Mouse (Mus musculus): ENCODE measurements around the gene Orai1. TPM values are rescaled to one million over a fixed set of nuclear protein-coding genes. Genes with fewer than 3 reads are reported as not detected.

Gene Orai1
- polyA plus RNA-seq, 1 experiment from 2014 or later = 13.5 TPM

DNA sequence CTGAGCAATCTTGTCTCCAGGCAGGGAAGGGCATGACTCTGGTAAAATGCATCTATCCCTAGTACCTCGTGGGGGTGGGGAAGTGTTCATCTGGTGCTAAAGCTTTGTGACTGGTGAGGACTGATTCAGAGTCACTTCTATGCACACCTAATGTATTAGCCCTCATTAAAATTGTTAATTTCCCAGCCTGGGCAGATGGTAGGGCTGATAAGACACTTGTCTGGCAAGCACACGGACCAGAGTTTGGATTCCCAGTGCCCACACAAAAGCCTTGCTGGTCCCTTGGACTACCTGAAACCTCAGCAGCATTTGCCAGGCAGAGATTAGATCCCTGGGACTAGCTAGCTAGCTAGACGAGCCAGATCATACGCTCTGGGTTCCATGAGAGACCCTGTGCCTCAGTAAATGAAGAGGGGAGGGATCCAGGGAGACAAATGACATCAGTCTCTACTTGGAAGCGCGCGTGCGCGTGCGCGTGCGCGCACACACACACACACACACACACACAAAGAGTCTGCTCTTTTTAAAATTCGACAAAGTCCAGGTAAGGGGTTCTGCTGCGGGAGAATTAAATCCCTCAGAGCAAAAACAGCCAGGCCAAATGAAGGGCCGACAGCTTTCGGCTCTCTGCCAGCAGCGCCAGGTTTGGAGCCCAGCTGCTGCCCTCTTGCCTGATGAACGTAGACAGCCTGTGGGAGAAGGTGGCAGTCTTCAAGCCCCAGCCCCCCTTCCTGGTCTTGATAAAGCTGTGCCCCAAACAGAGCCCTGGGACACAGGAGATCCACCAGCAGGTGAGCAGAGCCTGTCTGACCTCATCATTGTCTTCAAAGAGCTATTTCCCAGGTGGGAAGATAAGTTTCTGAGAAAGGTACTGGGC, 8.9 kb upstream of the Orai1 start:
- H3K4me3 ChIP-seq = no peak overlapping the region
- ATAC-seq (ENCODE audit: low FRiP score) = peak; percentile 29; the same call in 1 of the 2 replicates
- no peaks in the 10 kb centered on the region for H3K27me3 ChIP-seq
- H3K36me3 ChIP-seq = no peaks in the 10 kb centered on the region
- no peaks in the 10 kb centered on the region for H3K9me3 ChIP-seq (replicated peaks)
- H3K4me1 ChIP-seq = peaks cover 5% of the 10 kb centered on the region; the same call in 1 of the 2 replicates
- H3K4me2 ChIP-seq (replicated peaks) = peak overlapping the region; percentile 11; the same call in 1 of the 2 replicates
- H3K27ac ChIP-seq = peak overlapping the region; percentile 62
- WGBS = 58% methylated on average over 19 of the region's 19 CpGs
- no peak overlapping the region for H3K9ac ChIP-seq

- no peak for ATAC-seq (ENCODE audit: low FRiP score)
- H3K9me3 ChIP-seq (replicated peaks) = no peaks in the 10 kb centered on the region
- H3K4me1 ChIP-seq = peaks cover 5% of the 10 kb centered on the region; the same call in 1 of the 2 replicates
- H3K4me2 ChIP-seq (replicated peaks) = no peak overlapping the region
- H3K27ac ChIP-seq = no peak overlapping the region
- no peaks in the 10 kb centered on the region for H3K36me3 ChIP-seq
- WGBS = 86% methylated on average over 7 of the region's 7 CpGs
- H3K4me3 ChIP-seq = no peak overlapping the region
- H3K9ac ChIP-seq = no peak overlapping the region
- no peaks in the 10 kb centered on the region for H3K27me3 ChIP-seq
These were observed 5.9 kb upstream of the Orai1 start for GRCm38 (mm10) chr5:123008877-123009493.

DNA sequence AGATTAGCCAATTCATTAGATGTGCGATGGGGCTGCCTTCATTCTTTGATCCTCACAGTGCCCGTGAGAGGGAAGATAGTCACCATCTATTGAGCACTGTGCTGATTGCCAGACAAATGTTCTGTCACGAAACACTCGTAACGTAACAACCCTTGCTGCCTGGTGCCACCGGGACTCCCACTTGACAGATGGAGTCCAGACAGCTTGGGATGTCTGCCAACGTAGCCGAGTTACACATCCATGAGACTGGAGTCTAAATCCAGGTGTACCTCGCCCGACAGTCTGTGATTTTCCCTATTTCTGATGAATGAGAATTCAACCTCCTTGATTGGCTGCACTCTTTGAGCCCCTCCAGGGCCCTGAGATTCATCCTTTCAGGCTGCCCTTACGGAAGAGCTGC, 5.0 kb upstream of the Orai1 start:
- no peaks in the 10 kb centered on the region for H3K9me3 ChIP-seq (replicated peaks)
- WGBS = 80% methylated on average over 11 of the region's 11 CpGs
- no peak overlapping the region for H3K27ac ChIP-seq
- no peak overlapping the region for H3K4me3 ChIP-seq
- H3K4me2 ChIP-seq (replicated peaks) = no peak overlapping the region
- peaks cover 9% of the 10 kb centered on the region; the same call in 1 of the 2 replicates for H3K4me1 ChIP-seq
- no peaks in the 10 kb centered on the region for H3K36me3 ChIP-seq
- H3K27me3 ChIP-seq = no peaks in the 10 kb centered on the region
- no peak overlapping the region for H3K9ac ChIP-seq
- no peak for ATAC-seq (ENCODE audit: low FRiP score)

GRCm38 (mm10) chr5:123010806-123011205, 4.1 kb upstream of the Orai1 start:
- H3K36me3 ChIP-seq = no peaks in the 10 kb centered on the region
- no peaks in the 10 kb centered on the region for H3K9me3 ChIP-seq (replicated peaks)
- no peak for ATAC-seq (ENCODE audit: low FRiP score)
- no peak overlapping the region for H3K27ac ChIP-seq
- no peaks in the 10 kb centered on the region for H3K27me3 ChIP-seq
- H3K4me1 ChIP-seq = peaks cover 13% of the 10 kb centered on the region
- WGBS = 93% methylated on average over 6 of the region's 6 CpGs
- no peak overlapping the region for H3K4me3 ChIP-seq
- H3K4me2 ChIP-seq (replicated peaks) = no peak overlapping the region
- no peak overlapping the region for H3K9ac ChIP-seq

- no peak overlapping the region for H3K9ac ChIP-seq
- H3K27ac ChIP-seq = no peak overlapping the region
- WGBS = 90% methylated on average over 9 of the region's 9 CpGs
- H3K4me3 ChIP-seq = no peak overlapping the region
- H3K9me3 ChIP-seq (replicated peaks) = no peaks in the 10 kb centered on the region
- H3K36me3 ChIP-seq = no peaks in the 10 kb centered on the region
- H3K4me2 ChIP-seq (replicated peaks) = no peak overlapping the region
- no peak for ATAC-seq (ENCODE audit: low FRiP score)
- peaks cover 15% of the 10 kb centered on the region for H3K4me1 ChIP-seq
- H3K27me3 ChIP-seq = no peaks in the 10 kb centered on the region
These were observed 3.2 kb upstream of the Orai1 start for GRCm38 (mm10) chr5:123011705-123012104.

DNA sequence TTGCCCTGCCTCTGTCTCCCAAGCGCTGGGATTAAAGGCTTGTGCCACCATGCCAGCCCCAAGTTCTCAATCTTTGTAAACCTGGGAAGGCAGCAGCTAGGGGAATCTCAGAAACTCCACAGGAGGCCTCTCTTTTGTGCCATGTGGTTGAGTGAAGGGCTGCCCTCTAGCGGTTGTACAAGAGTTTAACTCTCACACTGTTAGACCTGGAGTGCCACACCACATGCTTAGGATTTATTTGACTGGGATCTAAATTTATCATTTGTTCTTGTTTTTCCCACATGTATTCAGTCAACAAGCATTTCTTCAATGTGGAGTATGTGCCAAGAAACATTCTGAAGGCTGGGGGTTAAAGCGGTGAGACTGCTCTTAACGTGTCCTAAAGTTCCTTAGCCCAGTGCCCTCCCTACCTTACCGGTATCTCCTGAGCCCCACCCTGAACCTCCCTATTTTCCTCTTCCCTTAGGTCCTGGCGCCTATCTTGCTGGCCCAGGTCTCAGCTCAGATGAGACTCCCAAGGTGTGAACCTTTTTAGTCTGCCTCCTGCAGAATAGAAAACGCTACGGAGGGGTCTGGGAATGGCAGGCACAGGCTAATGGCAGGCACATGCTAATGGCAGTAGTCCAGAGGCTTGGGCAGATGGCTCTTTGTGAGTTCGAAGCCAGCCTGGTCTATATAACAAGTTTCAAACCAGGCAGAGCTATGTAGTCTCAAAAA, 1.1 kb upstream of the Orai1 start:
- H3K4me3 ChIP-seq = no peak overlapping the region
- no peak overlapping the region for H3K27ac ChIP-seq
- 61% methylated on average over 9 of the region's 9 CpGs for WGBS
- H3K9me3 ChIP-seq (replicated peaks) = no peaks in the 10 kb centered on the region
- H3K36me3 ChIP-seq = no peaks in the 10 kb centered on the region
- peaks cover 21% of the 10 kb centered on the region for H3K4me1 ChIP-seq
- H3K9ac ChIP-seq = no peak overlapping the region
- ATAC-seq (ENCODE audit: low FRiP score) = no peak
- H3K27me3 ChIP-seq = no peaks in the 10 kb centered on the region
- no peak overlapping the region for H3K4me2 ChIP-seq (replicated peaks)

DNA sequence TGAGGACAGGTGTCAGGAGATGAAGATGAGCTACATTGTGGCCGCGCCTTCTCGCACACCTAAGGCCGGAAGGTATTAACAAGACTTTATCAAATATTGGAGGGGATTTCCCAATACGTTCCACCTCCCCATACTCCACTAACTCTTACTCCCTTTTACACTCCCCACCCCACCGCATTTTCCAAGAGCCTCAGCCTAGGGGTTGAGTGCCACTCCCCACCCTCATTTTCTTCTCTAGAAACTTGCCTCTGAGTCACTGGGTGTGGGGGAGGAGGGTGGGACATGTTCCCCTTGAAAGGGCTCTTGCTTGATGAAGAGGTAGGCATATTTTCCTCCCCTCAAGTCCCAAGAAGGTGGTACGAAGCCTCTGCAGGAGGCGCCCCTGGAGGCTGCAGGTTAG, 1.0 kb downstream of the Orai1 start:
- no peaks in the 10 kb centered on the region for H3K9me3 ChIP-seq (replicated peaks)
- peak overlapping the region; percentile 76 for H3K4me3 ChIP-seq
- whole genome bisulfite sequencing = 25% methylated on average over 8 of the region's 8 CpGs
- no peak for ATAC-seq (ENCODE audit: low FRiP score)
- no peaks in the 10 kb centered on the region for H3K36me3 ChIP-seq
- peaks cover 35% of the 10 kb centered on the region for H3K4me1 ChIP-seq
- H3K27me3 ChIP-seq = no peaks in the 10 kb centered on the region
- peak overlapping the region; percentile 93; the same call in 1 of the 2 replicates for H3K27ac ChIP-seq
- peak overlapping the region; percentile 79 for H3K9ac ChIP-seq
- H3K4me2 ChIP-seq (replicated peaks) = peak overlapping the region; percentile 83

DNA sequence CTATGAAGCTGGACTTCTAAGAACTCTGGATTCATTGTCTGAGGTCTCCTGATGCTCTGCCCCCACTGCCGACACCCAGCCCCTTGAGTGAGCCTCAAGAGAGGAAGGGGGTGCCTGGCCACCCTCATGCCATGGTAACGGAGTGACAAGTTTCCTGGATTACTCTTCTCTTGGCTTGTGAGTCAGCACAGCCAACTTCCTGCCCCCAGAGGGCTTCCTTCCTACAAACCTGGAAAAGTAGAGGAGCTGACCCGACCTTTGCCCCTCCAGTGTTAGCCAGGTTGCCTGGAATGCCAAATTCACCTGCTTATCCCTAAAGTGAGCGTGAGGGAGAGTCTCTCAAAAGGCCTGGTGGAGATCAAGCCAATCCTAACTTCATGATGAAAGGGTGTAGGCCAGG, 2.6 kb downstream of the Orai1 start:
- H3K4me2 ChIP-seq (replicated peaks) = no peak overlapping the region
- 83% methylated on average over 4 of the region's 4 CpGs for WGBS
- no peak for ATAC-seq (ENCODE audit: low FRiP score)
- peaks cover 35% of the 10 kb centered on the region for H3K4me1 ChIP-seq
- no peaks in the 10 kb centered on the region for H3K27me3 ChIP-seq
- H3K36me3 ChIP-seq = no peaks in the 10 kb centered on the region
- no peaks in the 10 kb centered on the region for H3K9me3 ChIP-seq (replicated peaks)
- H3K9ac ChIP-seq = no peak overlapping the region
- H3K27ac ChIP-seq = no peak overlapping the region
- no peak overlapping the region for H3K4me3 ChIP-seq

DNA sequence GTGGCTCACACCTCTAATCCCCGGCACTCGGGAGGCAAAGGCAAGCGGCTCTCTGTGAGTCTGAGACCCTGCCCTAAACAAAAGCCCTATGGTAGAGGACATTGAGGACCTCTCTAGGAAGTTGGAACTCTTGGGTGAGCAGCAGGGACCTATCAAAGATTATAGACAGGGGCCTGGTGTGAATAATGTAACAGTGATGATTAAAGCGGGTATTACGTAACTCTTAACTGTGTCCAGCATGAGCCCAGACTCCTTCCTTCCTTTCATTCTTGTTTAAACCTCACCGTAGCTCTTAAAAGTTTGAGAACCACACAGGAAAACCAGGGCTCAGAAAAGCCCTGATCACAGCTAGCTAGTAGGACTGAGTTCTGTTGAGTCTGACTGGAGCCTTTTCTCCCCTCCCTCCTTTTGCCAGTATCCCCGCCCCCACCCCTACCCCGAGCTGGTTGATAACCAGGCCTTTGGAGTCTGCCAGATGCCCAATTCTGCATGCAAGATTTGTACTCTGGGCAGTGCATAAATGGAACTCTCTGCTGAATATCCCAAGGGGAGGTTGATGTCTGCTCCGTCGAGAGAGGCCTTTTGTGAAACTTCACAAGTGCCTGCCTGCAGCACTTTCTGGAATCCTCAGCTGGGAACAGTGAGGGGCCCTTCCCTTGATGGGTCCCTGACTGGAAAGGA, 4.6 kb downstream of the Orai1 start:
- ATAC-seq (ENCODE audit: low FRiP score) = peak; percentile 43; the same call in 1 of the 2 replicates
- WGBS = 54% methylated on average over 10 of the region's 10 CpGs
- Histone ChIP-seq H3K4me3 (no peak overlapping the region), H3K27ac (peak overlapping the region; percentile 66), H3K4me2 (replicated peaks) (0 out of 2 replicates have a peak overlapping the region, but pooled peaks have one; percentile 0), H3K36me3 (no peaks in the 10 kb centered on the region), H3K9ac (no peak overlapping the region), H3K9me3 (replicated peaks) (no peaks in the 10 kb centered on the region), H3K27me3 (no peaks in the 10 kb centered on the region), H3K4me1 (peaks cover 33% of the 10 kb centered on the region)

GRCm38 (mm10) chr5:123020426-123020825, 5.6 kb downstream of the Orai1 start:
- Histone ChIP-seq H3K36me3 (no peaks in the 10 kb centered on the region), H3K4me3 (no peak overlapping the region), H3K4me2 (replicated peaks) (no peak overlapping the region), H3K9ac (no peak overlapping the region), H3K4me1 (peaks cover 31% of the 10 kb centered on the region), H3K9me3 (replicated peaks) (no peaks in the 10 kb centered on the region), H3K27me3 (no peaks in the 10 kb centered on the region), H3K27ac (peak overlapping the region; percentile 66; the same call in 1 of the 2 replicates)
- ATAC-seq (ENCODE audit: low FRiP score) = no peak
- WGBS = 93% methylated on average over 5 of the region's 5 CpGs

GRCm38 (mm10) chr5:123021438-123021837, 6.6 kb downstream of the Orai1 start:
- no peak for ATAC-seq (ENCODE audit: low FRiP score)
- WGBS = 90% methylated on average over 7 of the region's 7 CpGs
- no peaks in the 10 kb centered on the region for H3K27me3 ChIP-seq
- H3K4me1 ChIP-seq = peaks cover 23% of the 10 kb centered on the region
- H3K4me2 ChIP-seq (replicated peaks) = no peak overlapping the region
- H3K9me3 ChIP-seq (replicated peaks) = no peaks in the 10 kb centered on the region
- H3K4me3 ChIP-seq = no peak overlapping the region
- H3K9ac ChIP-seq = no peak overlapping the region
- no peak overlapping the region for H3K27ac ChIP-seq
- H3K36me3 ChIP-seq = no peaks in the 10 kb centered on the region

DNA sequence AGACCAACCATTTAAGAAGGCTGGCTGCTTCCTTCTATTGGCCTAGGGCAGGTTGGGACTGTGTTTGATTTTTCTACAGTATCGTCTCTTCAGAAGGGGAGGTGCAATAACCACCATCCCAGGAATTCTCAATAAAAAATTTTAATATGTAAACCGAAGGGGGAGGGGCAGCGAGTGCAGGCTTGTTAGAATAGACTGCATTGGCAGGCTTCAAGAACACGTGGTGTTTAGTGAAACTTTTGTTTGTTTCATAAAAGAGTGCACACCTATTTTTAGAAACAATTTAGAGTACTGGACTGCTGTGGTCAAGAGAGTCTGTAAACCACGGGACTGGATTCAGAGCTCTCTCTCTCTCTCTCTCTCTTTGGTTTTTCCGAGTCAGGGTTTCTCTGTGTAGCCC, 8.2 kb downstream of the Orai1 start:
- Histone ChIP-seq H3K9me3 (replicated peaks) (no peaks in the 10 kb centered on the region), H3K27ac (no peak overlapping the region), H3K9ac (no peak overlapping the region), H3K4me1 (peaks cover 27% of the 10 kb centered on the region), H3K4me3 (no peak overlapping the region), H3K36me3 (no peaks in the 10 kb centered on the region), H3K27me3 (no peaks in the 10 kb centered on the region), H3K4me2 (replicated peaks) (no peak overlapping the region)
- WGBS = 87% methylated on average over 6 of the region's 6 CpGs
- ATAC-seq (ENCODE audit: low FRiP score) = no peak
